Mouse (Mus musculus) bone marrow macrophage, adult 2 months (primary cell): ENCODE measurements at regions not wholly inside any gene's neighbourhood (a gene's known extent, or its start where the extent isn't known, plus 50 kb on each side); places are given as distances from the start of the nearest gene placed in this dataset.

Experiments used
- CTCF ChIP-seq: IDR thresholded peaks from 2 replicates; pipeline ENCODE4 v1.5.1; 2012; ENCODE audit warnings: low read depth, mild to moderate bottlenecking, low read length, moderate library complexity
- POLR2A ChIP-seq: IDR thresholded peaks from 2 replicates; pipeline ENCODE4 v1.6.1; 2012; ENCODE audit warnings: mild to moderate bottlenecking, low read depth, low read length, borderline replicate concordance

- TF ChIP-seq CTCF: no peak
- no peak for TF ChIP-seq POLR2A
These were observed 381.5 kb upstream of the Rag2 start for GRCm38 (mm10) chr2:101242983-101243382.
